Mouse (Mus musculus): ENCODE data around the gene Ppcdc. TPM values are rescaled to one million over a fixed set of nuclear protein-coding genes. Genes with fewer than 3 reads are reported as not detected.

Ppcdc gene
- total and polyA plus RNA-seq, 3 experiments, result 38.8 to 50.3 (median 44.1) TPM

DNA sequence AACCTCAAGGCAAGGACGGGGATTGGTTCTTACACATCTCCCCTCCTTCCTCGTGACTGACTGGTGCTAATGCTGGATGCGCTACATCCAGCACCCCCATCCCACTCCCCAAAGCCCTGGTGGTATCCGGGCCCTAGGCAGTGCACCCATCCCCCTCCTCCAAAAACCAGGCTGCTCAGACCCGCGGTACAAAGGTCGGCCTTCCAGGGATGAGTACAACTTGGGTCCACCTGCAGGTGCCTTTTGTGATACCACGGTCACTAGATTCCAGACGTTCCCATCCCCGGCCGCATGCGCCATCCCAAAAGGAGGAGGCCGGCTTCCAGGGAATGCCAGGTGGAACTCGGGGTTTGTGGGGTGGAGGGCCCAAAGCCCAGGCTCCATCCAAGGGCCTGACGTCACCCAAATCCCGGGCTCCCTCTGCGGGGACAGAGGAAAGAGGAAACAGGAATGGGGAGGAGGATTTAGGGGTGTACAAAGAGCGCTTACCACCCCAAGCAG, 27.4 kb upstream of the Ppcdc start:
- Histone ChIP-seq H3K79me2 (replicated peaks; ENCODE audit: control insufficient read depth, extremely low read depth, insufficient read depth, poor library complexity, severe bottlenecking) (no peaks in the 10 kb centered on the region), H3K27me3 (replicated peaks) (peaks cover 84% of the 10 kb centered on the region), H3K4me2 (ENCODE audit: insufficient read depth, low read depth, poor library complexity, severe bottlenecking) (peak overlapping the region; percentile 95), H3K4me3 (replicated peaks in 1 of 3; ENCODE audit: low read depth in 2 of 3, low read length in 2 of 3, poor library complexity in 1 of 3) (peak overlapping the region; percentile 33 to 64 (median 38)), H3K4me1 (ENCODE audit: control insufficient read depth in 1 of 2, insufficient read depth in 2 of 2) (peaks cover 5 to 8% of the 10 kb centered on the region in 2 experiments; a peak in 3 of 4 replicates), H3K9ac (ENCODE audit: insufficient read depth, low read depth) (peak overlapping the region; percentile 67), H3K9me3 (replicated peaks; ENCODE audit: low read length) (no peaks in the 10 kb centered on the region), H3K36me3 (replicated peaks in 1 of 2; ENCODE audit: control insufficient read depth in 1 of 2, insufficient read depth in 1 of 2, low read length in 1 of 2) (no peaks in the 10 kb centered on the region), H3K27ac (ENCODE audit: insufficient read depth, low read depth) (no peak overlapping the region)
- in situ Hi-C loops (cut with MboI; ENCODE audit: low pct_ligation_motif_present, low pct_unique_long_range_greater_than_20kb, low sequenced_read_pairs), result no loop called here
- no peak for DNase-seq (ENCODE audit: extremely low read depth)
- TF ChIP-seq JUND (conservative IDR thresholded peaks at IDR 0.05; ENCODE audit: low read depth, low read length) (no peak), KAT2A (IDR thresholded peaks at IDR 0.05; ENCODE audit: insufficient replicate concordance, low read length) (no peak), TCF12 (IDR thresholded peaks at IDR 0.05; ENCODE audit: low read depth, low read length) (no peak), RAD21 (IDR thresholded peaks at IDR 0.05; ENCODE audit: low read depth, low read length) (no peak), RCOR1 (conservative IDR thresholded peaks at IDR 0.05; ENCODE audit: low read depth, low read length) (no peak), ETS1 (conservative IDR thresholded peaks at IDR 0.05; ENCODE audit: low read depth, low read length) (no peak), ZNF384 (IDR thresholded peaks at IDR 0.05; ENCODE audit: low read depth, low read length) (no peak), MXI1 (IDR thresholded peaks at IDR 0.05; ENCODE audit: low read depth, low read length) (no peak), TBP (conservative IDR thresholded peaks at IDR 0.05; ENCODE audit: low read depth, low read length) (no peak)
- dilution Hi-C loops (cut with MboI; ENCODE audit: extremely low pct_ligation_motif_present, extremely low pct_unique_long_range_greater_than_20kb, low sequenced_read_pairs), result no loop called here

DNA sequence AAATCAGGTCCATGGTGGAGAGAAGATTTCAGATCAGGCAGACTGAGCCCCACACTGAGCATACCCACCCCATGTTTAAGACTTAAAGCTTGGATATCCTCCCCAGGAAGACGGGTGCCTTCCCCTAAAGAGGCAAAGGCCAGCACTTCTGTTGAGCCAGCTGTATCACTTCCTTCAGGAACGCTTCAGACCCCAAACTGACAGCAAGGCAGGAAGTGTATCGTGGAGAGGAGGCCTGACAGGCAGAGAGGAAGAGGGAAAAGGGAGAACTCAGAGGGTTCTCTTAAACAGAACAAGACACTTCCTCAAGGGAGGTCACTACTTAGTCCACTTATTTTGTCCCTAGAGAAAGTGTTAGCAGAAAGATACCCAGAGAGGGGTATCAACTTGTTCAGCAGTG, 26.2 kb upstream of the Ppcdc start:
- no peaks in the 10 kb centered on the region for H3K36me3 ChIP-seq (replicated peaks in 1 of 2; ENCODE audit: control insufficient read depth in 1 of 2, insufficient read depth in 1 of 2, low read length in 1 of 2)
- in situ Hi-C loops (cut with MboI; ENCODE audit: low pct_ligation_motif_present, low pct_unique_long_range_greater_than_20kb, low sequenced_read_pairs), result no loop called here
- TF ChIP-seq MYC (IDR thresholded peaks at IDR 0.05; ENCODE audit: low read depth, low read length) (no peak), IRF4 (IDR thresholded peaks at IDR 0.05; ENCODE audit: low read depth, low read length) (no peak), ELF1 (IDR thresholded peaks at IDR 0.05; ENCODE audit: low read depth, low read length) (no peak), NELFE (IDR thresholded peaks at IDR 0.05; ENCODE audit: low read depth, low read length) (no peak), GABPA (IDR thresholded peaks at IDR 0.05; ENCODE audit: insufficient replicate concordance, low read depth, low read length) (no peak), RAD21 (IDR thresholded peaks at IDR 0.05; ENCODE audit: low read depth, low read length) (no peak), MAX (IDR thresholded peaks at IDR 0.05; ENCODE audit: low read length) (no peak), MAZ (IDR thresholded peaks at IDR 0.05; ENCODE audit: low read depth, low read length) (no peak), ETS1 (conservative IDR thresholded peaks at IDR 0.05; ENCODE audit: low read depth, low read length) (no peak), RCOR1 (conservative IDR thresholded peaks at IDR 0.05; ENCODE audit: low read depth, low read length) (no peak), SMC3 (IDR thresholded peaks at IDR 0.05; ENCODE audit: low read depth, low read length) (no peak)
- no peak overlapping the region for H3K4me2 ChIP-seq (ENCODE audit: insufficient read depth, low read depth, poor library complexity, severe bottlenecking)
- H3K79me2 ChIP-seq (replicated peaks; ENCODE audit: control insufficient read depth, extremely low read depth, insufficient read depth, poor library complexity, severe bottlenecking), result no peaks in the 10 kb centered on the region
- dilution Hi-C loops (cut with MboI; ENCODE audit: extremely low pct_ligation_motif_present, extremely low pct_unique_long_range_greater_than_20kb, low sequenced_read_pairs), result no loop called here
- H3K9me3 ChIP-seq (replicated peaks; ENCODE audit: low read length), result no peaks in the 10 kb centered on the region
- no peak overlapping the region for H3K27ac ChIP-seq (ENCODE audit: insufficient read depth, low read depth)
- H3K4me1 ChIP-seq (ENCODE audit: control insufficient read depth in 1 of 2, insufficient read depth in 2 of 2), result peaks cover 5 to 8% of the 10 kb centered on the region in 2 experiments; a peak in 3 of 4 replicates
- no peak for DNase-seq (ENCODE audit: extremely low read depth)
- peaks cover 79% of the 10 kb centered on the region for H3K27me3 ChIP-seq (replicated peaks)
- no peak overlapping the region for H3K9ac ChIP-seq (ENCODE audit: insufficient read depth, low read depth)
- H3K4me3 ChIP-seq (replicated peaks in 1 of 3; ENCODE audit: low read depth in 2 of 3, low read length in 2 of 3, poor library complexity in 1 of 3), result no peak overlapping the region
